Mouse (Mus musculus) forebrain, embryonic 16.5 days (tissue): ENCODE data around the gene Ubash3a. TPM values are rescaled to one million over a fixed set of nuclear protein-coding genes. Genes with fewer than 3 reads are reported as not detected.

Source experiments
- ATAC-seq: fragments of 200-750 bp; cut with Nextera tagmentation; 2 replicates; pipeline ENCODE4 v1.8.0; 2017; ENCODE audit warnings: mild to moderate bottlenecking, moderate library complexity
- H3K27ac ChIP-seq: fragments of 300-500 bp; sonication (generic); 2 replicates; pipeline ENCODE4 v1.5.1; 2014; ENCODE audit warnings: low read length, control low read depth
- H3K27me3 ChIP-seq: fragments of 300-500 bp; sonication (generic); replicated peaks from 2 replicates; pipeline ENCODE4 v1.6.1; 2014; ENCODE audit warnings: low read length; ENCODE audit not compliant: control insufficient read depth, insufficient read depth
- H3K36me3 ChIP-seq: fragments of 300-500 bp; sonication (generic); 2 replicates; pipeline ENCODE4 v1.6.1; 2014; ENCODE audit not compliant: control insufficient read depth, insufficient read depth
- H3K4me1 ChIP-seq: fragments of 300-500 bp; sonication (generic); replicated peaks from 2 replicates; pipeline ENCODE4 v1.6.1; 2014; ENCODE audit warnings: low read length; ENCODE audit not compliant: control insufficient read depth, insufficient read depth
- H3K4me2 ChIP-seq: fragments of 300-500 bp; sonication (generic); 2 replicates; pipeline ENCODE4 v1.6.1; 2014; ENCODE audit warnings: mild to moderate bottlenecking, low read length, control low read depth
- H3K4me3 ChIP-seq: fragments of 300-500 bp; sonication (generic); replicated peaks from 2 replicates; pipeline ENCODE4 v1.5.1; 2014; ENCODE audit warnings: mild to moderate bottlenecking, low read length, control low read depth
- H3K9ac ChIP-seq: fragments of 300-500 bp; sonication (generic); replicated peaks from 2 replicates; pipeline ENCODE4 v1.6.1; 2014; ENCODE audit warnings: low read depth, low read length, control low read depth
- H3K9me3 ChIP-seq: fragments of 300-500 bp; sonication (generic); 2 replicates; pipeline ENCODE4 v1.6.1; 2016; ENCODE audit warnings: low read length; ENCODE audit not compliant: control insufficient read depth
- WGBS: fragments of 180-500 bp; shearing (Covaris S2); extraction: QIAGEN DNeasy Blood & Tissue Kit; methylation state at CpG from one replicate; pipeline ENCODE4 v1.1.7; 2014; 5-methylcytosine and 5-hydroxymethylcytosine counted together
- polyA plus RNA-seq: library from polyadenylated mRNA; unstranded; fragments of >200 nt; fragmentation: Nextera tagmentation; extraction: Ambion mirVana; gene quantifications from 2 replicates; pipeline ENCODE4 v1.2.1, GENCODE M21; 2015

Gene Ubash3a
- polyA plus RNA-seq, 1 experiment from 2014 or later: not detected

DNA sequence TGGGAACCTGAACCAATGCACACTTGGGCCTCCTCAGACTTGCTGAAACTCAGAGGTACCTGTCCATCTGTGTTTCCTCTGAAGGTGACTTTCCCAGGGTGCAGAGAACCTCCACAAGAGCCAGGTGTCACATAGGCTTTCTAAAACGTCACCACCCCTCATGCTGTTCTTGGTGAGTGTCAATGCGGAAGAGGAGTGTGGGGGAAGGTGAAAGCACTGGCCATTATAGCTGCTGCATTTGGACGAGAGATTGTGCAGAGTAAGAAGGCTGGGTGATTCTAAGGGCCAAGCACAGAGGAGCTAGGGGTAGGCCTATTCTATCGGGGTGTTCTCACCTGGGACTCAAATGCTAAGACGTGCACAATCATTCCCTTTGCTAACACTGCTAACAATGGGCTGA lies 46.3 kb downstream of the Ubash3a start:
- Histone ChIP-seq H3K36me3 (no peaks in the 10 kb centered on the region), H3K9ac (no peak overlapping the region), H3K4me1 (peaks cover 8% of the 10 kb centered on the region), H3K27me3 (no peaks in the 10 kb centered on the region), H3K27ac (no peak overlapping the region), H3K4me2 (no peak overlapping the region), H3K4me3 (no peak overlapping the region), H3K9me3 (no peaks in the 10 kb centered on the region)
- no peak for ATAC-seq
- WGBS: 59% methylated on average over 5 of the region's 5 CpGs

DNA sequence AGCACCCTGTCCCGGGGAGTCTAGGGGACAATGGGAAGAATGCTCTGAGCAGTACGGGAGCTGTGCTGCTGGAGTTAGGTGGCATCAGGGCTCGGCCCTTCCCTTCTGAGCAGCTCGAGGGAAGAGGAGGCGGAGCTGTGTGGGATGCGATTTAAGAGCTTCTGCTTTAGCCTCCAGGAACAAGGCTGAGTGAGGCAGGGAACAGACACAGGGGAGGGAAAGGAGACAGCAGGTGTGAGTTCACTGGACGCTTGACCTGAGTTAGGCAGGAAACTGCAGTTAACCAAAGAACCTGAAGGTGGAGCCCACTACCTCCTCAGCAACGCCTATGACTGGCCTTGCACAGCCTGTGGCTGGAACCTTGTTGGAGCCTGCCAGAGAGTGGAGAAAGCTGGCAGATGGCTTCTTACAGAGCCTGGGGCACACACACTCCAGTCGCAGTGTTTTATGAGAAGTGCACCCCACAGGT lies 46.8 kb downstream of the Ubash3a start:
- ATAC-seq: peak; percentile 89
- peak overlapping the region; percentile 5; the same call in 1 of the 2 replicates for H3K4me2 ChIP-seq
- no peaks in the 10 kb centered on the region for H3K9me3 ChIP-seq
- H3K27ac ChIP-seq: no peak overlapping the region
- H3K4me3 ChIP-seq: no peak overlapping the region
- 7% methylated on average over 9 of the region's 9 CpGs for WGBS
- H3K4me1 ChIP-seq: peaks cover 8% of the 10 kb centered on the region
- no peaks in the 10 kb centered on the region for H3K36me3 ChIP-seq
- no peak overlapping the region for H3K9ac ChIP-seq
- no peaks in the 10 kb centered on the region for H3K27me3 ChIP-seq

- H3K36me3 ChIP-seq: no peaks in the 10 kb centered on the region
- H3K4me3 ChIP-seq: no peak overlapping the region
- 100% methylated on average over 1 of the region's 1 CpGs for WGBS
- no peak overlapping the region for H3K27ac ChIP-seq
- peaks cover 8% of the 10 kb centered on the region for H3K4me1 ChIP-seq
- no peak for ATAC-seq
- no peak overlapping the region for H3K4me2 ChIP-seq
- no peaks in the 10 kb centered on the region for H3K9me3 ChIP-seq
- H3K27me3 ChIP-seq: no peaks in the 10 kb centered on the region
- no peak overlapping the region for H3K9ac ChIP-seq
Observed at GRCm38 (mm10) chr17:31257149-31257548, 49.5 kb downstream of the Ubash3a start.

DNA sequence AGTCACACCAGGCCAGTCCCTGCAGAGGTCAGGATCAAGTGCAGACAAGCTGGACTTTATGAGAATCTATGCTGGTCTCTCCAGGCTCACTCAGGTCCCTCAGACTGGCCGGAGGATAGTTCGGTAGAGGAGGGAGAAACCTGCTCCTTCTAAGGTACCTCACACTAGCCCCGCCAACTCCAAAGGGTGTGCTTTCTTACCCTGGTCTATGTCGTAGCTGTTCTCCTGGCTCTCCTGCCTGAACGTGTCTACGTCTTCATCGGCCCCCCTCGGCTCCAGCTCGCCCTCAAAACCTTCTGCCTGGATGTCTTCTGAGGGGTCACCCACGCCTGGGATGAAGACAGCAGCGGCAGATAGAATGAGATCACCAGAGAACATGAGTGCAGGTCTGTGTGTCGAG lies 50.2 kb downstream of the Ubash3a start:
- 95% methylated on average over 12 of the region's 12 CpGs for WGBS
- Histone ChIP-seq H3K27ac (no peak overlapping the region), H3K9ac (no peak overlapping the region), H3K36me3 (no peaks in the 10 kb centered on the region), H3K9me3 (no peaks in the 10 kb centered on the region), H3K4me3 (no peak overlapping the region), H3K4me2 (no peak overlapping the region), H3K4me1 (peaks cover 8% of the 10 kb centered on the region), H3K27me3 (no peaks in the 10 kb centered on the region)
- no peak for ATAC-seq

GRCm38 (mm10) chr17:31258310-31258865 lies 50.7 kb downstream of the Ubash3a start:
- no peak overlapping the region for H3K4me3 ChIP-seq
- no peaks in the 10 kb centered on the region for H3K9me3 ChIP-seq
- no peak for ATAC-seq
- H3K36me3 ChIP-seq: no peaks in the 10 kb centered on the region
- no peak overlapping the region for H3K9ac ChIP-seq
- no peak overlapping the region for H3K4me2 ChIP-seq
- H3K27ac ChIP-seq: no peak overlapping the region
- WGBS: 87% methylated on average over 9 of the region's 9 CpGs
- H3K27me3 ChIP-seq: no peaks in the 10 kb centered on the region
- peaks cover 8% of the 10 kb centered on the region for H3K4me1 ChIP-seq

GRCm38 (mm10) chr17:31259145-31259544 lies 51.5 kb downstream of the Ubash3a start:
- Histone ChIP-seq H3K4me1 (peaks cover 8% of the 10 kb centered on the region), H3K9ac (no peak overlapping the region), H3K36me3 (no peaks in the 10 kb centered on the region), H3K27me3 (no peaks in the 10 kb centered on the region), H3K4me3 (no peak overlapping the region), H3K9me3 (no peaks in the 10 kb centered on the region), H3K4me2 (no peak overlapping the region), H3K27ac (no peak overlapping the region)
- 85% methylated on average over 4 of the region's 4 CpGs for WGBS
- ATAC-seq: no peak

- no peak overlapping the region for H3K27ac ChIP-seq
- 77% methylated on average over 4 of the region's 4 CpGs for WGBS
- H3K4me2 ChIP-seq: no peak overlapping the region
- no peak overlapping the region for H3K4me3 ChIP-seq
- H3K9ac ChIP-seq: no peak overlapping the region
- H3K9me3 ChIP-seq: no peaks in the 10 kb centered on the region
- peaks cover 2% of the 10 kb centered on the region for H3K4me1 ChIP-seq
- no peaks in the 10 kb centered on the region for H3K27me3 ChIP-seq
- no peak for ATAC-seq
- H3K36me3 ChIP-seq: no peaks in the 10 kb centered on the region
Observed at GRCm38 (mm10) chr17:31259825-31260224, 52.2 kb downstream of the Ubash3a start.

- H3K4me2 ChIP-seq: no peak overlapping the region
- no peaks in the 10 kb centered on the region for H3K9me3 ChIP-seq
- H3K9ac ChIP-seq: no peak overlapping the region
- no peaks in the 10 kb centered on the region for H3K27me3 ChIP-seq
- H3K36me3 ChIP-seq: no peaks in the 10 kb centered on the region
- no peak for ATAC-seq
- H3K4me3 ChIP-seq: no peak overlapping the region
- H3K27ac ChIP-seq: no peak overlapping the region
- 87% methylated on average over 7 of the region's 7 CpGs for WGBS
- H3K4me1 ChIP-seq: no peaks in the 10 kb centered on the region
Observed at GRCm38 (mm10) chr17:31260430-31260829, 52.8 kb downstream of the Ubash3a start.

GRCm38 (mm10) chr17:31261352-31261751 lies 53.7 kb downstream of the Ubash3a start:
- WGBS: 85% methylated on average over 6 of the region's 6 CpGs
- Histone ChIP-seq H3K4me2 (no peak overlapping the region), H3K4me3 (no peak overlapping the region), H3K27me3 (no peaks in the 10 kb centered on the region), H3K9me3 (no peaks in the 10 kb centered on the region), H3K27ac (no peak overlapping the region), H3K9ac (no peak overlapping the region), H3K4me1 (no peaks in the 10 kb centered on the region), H3K36me3 (no peaks in the 10 kb centered on the region)
- no peak for ATAC-seq

DNA sequence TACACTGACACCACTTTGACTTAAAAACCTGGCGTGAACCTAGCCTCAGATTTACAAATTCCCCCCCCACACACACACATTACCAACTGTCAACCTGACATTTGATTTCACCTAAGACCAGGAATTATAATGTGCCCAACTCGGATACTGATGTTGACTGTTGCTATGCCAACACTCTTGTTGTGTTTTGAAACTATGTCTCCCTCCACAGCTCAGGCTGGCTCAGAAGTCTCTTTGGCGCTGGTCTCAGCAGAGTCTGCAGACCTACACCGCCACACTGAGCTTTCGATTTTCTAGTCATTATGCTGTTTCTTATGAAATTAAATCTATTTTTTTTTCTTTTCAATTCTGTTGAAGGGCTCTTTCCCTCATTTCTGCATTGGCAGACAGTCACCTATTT lies 55.0 kb downstream of the Ubash3a start:
- no peak overlapping the region for H3K4me3 ChIP-seq
- H3K27me3 ChIP-seq: no peaks in the 10 kb centered on the region

More for the DNA sequence above, 55.0 kb downstream of the Ubash3a start:
- Histone ChIP-seq H3K9me3 (no peaks in the 10 kb centered on the region), H3K4me2 (no peak overlapping the region), H3K4me1 (no peaks in the 10 kb centered on the region), H3K36me3 (no peaks in the 10 kb centered on the region), H3K27ac (no peak overlapping the region), H3K9ac (no peak overlapping the region)
- 63% methylated on average over 5 of the region's 5 CpGs for WGBS
- ATAC-seq: no peak
